Mouse (Mus musculus): ENCODE data around the gene Tmod2.

DNA sequence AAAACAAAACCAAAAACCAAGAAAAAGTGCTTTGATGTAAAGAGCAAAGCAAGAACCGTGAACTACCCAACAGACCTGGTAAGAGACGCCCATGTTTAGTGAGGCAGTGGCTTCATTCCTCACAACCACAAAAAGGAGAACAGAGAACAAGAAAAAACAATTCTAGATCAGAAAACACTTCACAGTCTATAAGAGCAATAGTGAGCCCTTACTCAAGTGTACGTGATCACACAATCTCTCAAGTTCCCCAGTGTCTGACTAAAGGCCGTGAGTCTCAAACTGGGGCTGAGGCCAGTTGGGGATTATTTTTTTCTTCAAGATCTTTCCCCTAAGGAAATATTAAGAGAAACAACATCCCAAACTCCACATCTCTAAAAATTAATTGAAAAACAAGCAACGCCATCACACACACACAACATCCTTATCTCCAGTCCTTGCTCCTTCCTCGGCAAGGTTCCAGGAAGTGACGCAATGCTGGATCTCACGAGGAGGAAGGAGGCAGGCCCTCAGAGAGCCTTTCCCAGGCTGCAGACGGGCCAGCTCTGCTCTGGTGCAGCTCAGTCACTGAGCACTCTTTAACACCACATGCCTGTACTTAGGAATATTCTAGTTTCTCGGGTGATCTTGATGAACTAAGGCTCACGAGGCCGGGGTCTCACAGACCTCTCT lies 64.1 kb downstream of the Tmod2 start:
- TF ChIP-seq CTCF (IDR thresholded peaks at IDR 0.05; ENCODE audit: low read depth) (no peak), EP300 (optimal IDR thresholded peaks at IDR 0.05) (no peak)

All from stomach, postnatal 0 days (tissue).